Comparison of ENCODE assay signal across 9 mouse cellular contexts in genomic region chr16:21247871-21248712, GRCm38 (mm10). TPM values are rescaled to one million over a fixed set of nuclear protein-coding genes. Genes with fewer than 3 reads are reported as not detected.
DNase-seq lines count a peak whose midpoint lies in the region; ATAC-seq lines count a peak whose summit lies in the region.
"Had no signal": no experiment of that assay in that cellular context is flagged by ENCODE, and none has a peak within 500 bp of the region (broad histone marks: within the 10 kb centered on the region; RNA-seq: fewer than 3 reads in every experiment).

No protein-coding gene starts in this region.

- H3K27ac ChIP-seq in intestine, embryonic 15.5 days, result no peak overlapping the region
- H3K27ac ChIP-seq in limb, embryonic 11.5 days (replicated peaks; ENCODE audit: low read depth, low read length), result 0 out of 2 replicates have a peak overlapping the region, but pooled peaks have one; percentile 21
- no peak overlapping the region for H3K27ac ChIP-seq in midbrain, embryonic 12.5 days (replicated peaks)
- H3K27ac ChIP-seq in stomach, embryonic 15.5 days, result no peak overlapping the region

- H3K4me1 ChIP-seq in intestine, embryonic 15.5 days (replicated peaks), result peaks cover 44% of the 10 kb centered on the region
- H3K4me1 ChIP-seq in limb, embryonic 11.5 days (ENCODE audit: control insufficient read depth, insufficient read depth, low read length), result peaks cover 53% of the 10 kb centered on the region
- H3K4me1 ChIP-seq in midbrain, embryonic 12.5 days, result peaks cover 43% of the 10 kb centered on the region
- peaks cover 40% of the 10 kb centered on the region for H3K4me1 ChIP-seq in stomach, embryonic 15.5 days

- peak; percentile 84 for DNase-seq in adrenal gland, postnatal 14 days
- peak; percentile 45 to 62 for DNase-seq in cerebellum, postnatal 36 days
- DNase-seq in heart, adult 11 months, result peak; percentile 96
- DNase-seq in limb, embryonic 11.5 days (ENCODE audit: low spot score), result peak; percentile 71

- H3K4me2 ChIP-seq in intestine, embryonic 15.5 days (replicated peaks), result peak overlapping the region; percentile 95
- peak overlapping the region; percentile 92 for H3K4me2 ChIP-seq in limb, embryonic 11.5 days (ENCODE audit: low read depth, severe bottlenecking)
- peak overlapping the region; percentile 67 for H3K4me2 ChIP-seq in midbrain, embryonic 12.5 days (replicated peaks)
- peak overlapping the region; percentile 93 for H3K4me2 ChIP-seq in stomach, embryonic 15.5 days

- H3K27me3 ChIP-seq in intestine, embryonic 15.5 days (replicated peaks), result no peaks in the 10 kb centered on the region
- no peaks in the 10 kb centered on the region for H3K27me3 ChIP-seq in limb, embryonic 11.5 days (ENCODE audit: control insufficient read depth, insufficient read depth, low read length)
- H3K27me3 ChIP-seq in midbrain, embryonic 12.5 days, result peaks cover 80% of the 10 kb centered on the region
- H3K27me3 ChIP-seq in stomach, embryonic 15.5 days (replicated peaks), result no peaks in the 10 kb centered on the region

- H3K36me3 ChIP-seq in intestine, embryonic 15.5 days, result no peaks in the 10 kb centered on the region
- no peaks in the 10 kb centered on the region for H3K36me3 ChIP-seq in limb, embryonic 11.5 days (ENCODE audit: control insufficient read depth, insufficient read depth, low read length)
- H3K36me3 ChIP-seq in midbrain, embryonic 12.5 days, result no peaks in the 10 kb centered on the region
- no peaks in the 10 kb centered on the region for H3K36me3 ChIP-seq in stomach, embryonic 15.5 days

- H3K9ac ChIP-seq in intestine, embryonic 15.5 days, result peak overlapping the region; percentile 52
- H3K9ac ChIP-seq in limb, embryonic 11.5 days (ENCODE audit: low read length), result peak overlapping the region; percentile 65
- peak overlapping the region; percentile 53 for H3K9ac ChIP-seq in midbrain, embryonic 12.5 days (replicated peaks)
- peak overlapping the region; percentile 34 for H3K9ac ChIP-seq in stomach, embryonic 15.5 days

- peak overlapping the region; percentile 46 for H3K4me3 ChIP-seq in intestine, embryonic 15.5 days (replicated peaks)
- peak overlapping the region; percentile 31 for H3K4me3 ChIP-seq in limb, embryonic 11.5 days (ENCODE audit: low read depth, low read length)
- peak overlapping the region; percentile 40 for H3K4me3 ChIP-seq in midbrain, embryonic 12.5 days
- H3K4me3 ChIP-seq in stomach, embryonic 15.5 days (replicated peaks), result peak overlapping the region; percentile 45
- H3K4me3 ChIP-seq: myocyte had no signal

- ATAC-seq in intestine, embryonic 15.5 days, result peak; percentile 1; the same call in 1 of the 2 replicates
- no peak for ATAC-seq in limb, embryonic 11.5 days (ENCODE audit: insufficient number of reproducible peaks, low FRiP score, low TSS enrichment, low read depth)
- no peak for ATAC-seq in midbrain, embryonic 12.5 days (ENCODE audit: low FRiP score, low read depth)
- ATAC-seq in stomach, embryonic 15.5 days (ENCODE audit: insufficient read depth, low FRiP score, low read depth), result no peak; the same call in 1 of the 2 replicates
- ATAC-seq in activated CD4-positive, CD25-positive, alpha-beta regulatory T cell, adult 4 months, result no peak

- H3K9me3 ChIP-seq in intestine, embryonic 15.5 days, result no peaks in the 10 kb centered on the region
- no peaks in the 10 kb centered on the region for H3K9me3 ChIP-seq in limb, embryonic 11.5 days (ENCODE audit: control insufficient read depth, low read length)
- H3K9me3 ChIP-seq in midbrain, embryonic 12.5 days, result no peaks in the 10 kb centered on the region
- H3K9me3 ChIP-seq in stomach, embryonic 15.5 days, result no peaks in the 10 kb centered on the region

- WGBS in intestine, embryonic 15.5 days, result 19% methylated on average over 38 of the region's 38 CpGs
- WGBS in limb, embryonic 11.5 days, result 4% methylated on average over 35 of the region's 38 CpGs
- 3% methylated on average over 38 of the region's 38 CpGs for WGBS in midbrain, embryonic 12.5 days
- WGBS in stomach, embryonic 15.5 days, result 16% methylated on average over 38 of the region's 38 CpGs

RNA-seq across cellular contexts. Expression of gene Ephb3, which starts 43.5 kb away (rescaled TPM):
- total RNA-seq in adrenal gland, postnatal 14 days (2021), result 2.0 and 2.8 TPM in 2 replicates
- 11.9 and 12.3 TPM in 2 replicates for polyA plus RNA-seq in intestine, embryonic 15.5 days (2015; fragmentation: Nextera tagmentation; extraction: Ambion mirVana)
- polyA plus RNA-seq in limb, embryonic 11.5 days (2014; fragmentation: Nextera tagmentation; extraction: Ambion mirVana), result 33.1 and 35.7 TPM in 2 replicates
- 23.6 and 24.2 TPM in 2 replicates for polyA plus RNA-seq in midbrain, embryonic 12.5 days (2016; fragmentation: Nextera tagmentation; extraction: Ambion mirVana)
- 20.4 and 21.8 TPM in 2 replicates for polyA plus RNA-seq in stomach, embryonic 15.5 days (2015; fragmentation: Nextera tagmentation; extraction: Ambion mirVana)
- polyA plus RNA-seq in activated CD4-positive, CD25-positive, alpha-beta regulatory T cell, adult 4 months (2017; shearing (Covaris generic)), result not detected

Comparison
In these comparisons a context has a peak if more than half of its experiments do, and no peak if none do; other contexts are left out.
1. RNA of gene Ephb3, which starts 43.5 kb away (polyA plus RNA-seq): 33.1 to 35.7 TPM in limb, embryonic 11.5 days, 23.6 to 24.2 TPM in midbrain, embryonic 12.5 days, 20.4 to 21.8 TPM in stomach, embryonic 15.5 days and 11.9 to 12.3 TPM in intestine, embryonic 15.5 days; not detected in activated CD4-positive, CD25-positive, alpha-beta regulatory T cell, adult 4 months; every median in the first group is over 10 times any median in the second.
2. Peak in every context shown above with its lines, with median percentiles within 50 percentile points of each other: DNase-seq, H3K4me2 ChIP-seq, H3K4me3 ChIP-seq and H3K9ac ChIP-seq.